Comparison of ENCODE assay signal across 8 mouse cellular contexts in the genomic region with DNA sequence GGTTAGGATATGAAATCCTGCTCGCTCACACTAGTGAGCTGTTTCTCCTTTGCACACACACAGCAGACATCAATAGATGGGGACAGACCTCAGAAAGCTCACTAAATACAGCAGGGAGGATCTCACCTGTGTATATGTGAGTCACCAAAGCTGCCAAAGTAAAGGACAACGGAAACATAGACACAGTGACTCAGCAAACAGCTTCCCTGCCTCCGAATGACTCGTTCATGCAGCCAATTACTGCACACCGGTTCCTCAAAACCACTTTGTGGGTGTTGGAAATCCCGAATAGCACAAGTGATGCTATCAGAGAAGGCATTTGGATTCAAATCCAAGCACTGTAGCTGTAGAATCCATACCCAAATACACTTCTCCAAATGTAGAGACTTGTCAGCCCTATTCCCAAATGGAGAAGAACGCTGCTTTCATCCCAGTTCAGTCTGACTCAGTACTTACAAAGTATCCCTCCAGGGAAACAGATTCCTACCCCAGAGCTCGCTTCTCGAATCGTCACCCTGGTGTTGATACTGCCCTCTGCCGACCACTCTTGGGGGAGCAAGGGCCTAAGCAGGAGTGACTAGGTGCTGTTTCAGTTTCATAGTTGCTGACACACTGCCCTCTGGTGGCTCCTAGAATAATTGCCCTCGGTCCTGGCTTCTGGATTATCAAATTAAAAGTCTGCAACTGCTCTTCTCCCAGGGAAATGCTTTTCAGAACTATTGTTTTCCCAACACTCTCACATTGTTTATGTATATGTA.
DNase-seq lines count a peak whose midpoint lies in the region; ATAC-seq lines count a peak whose summit lies in the region.

No protein-coding gene starts in this region.

- no peak overlapping the region for H3K27ac ChIP-seq in hindbrain, embryonic 16.5 days (ENCODE audit: low read depth, low read length)

- H3K36me3 ChIP-seq in hindbrain, embryonic 16.5 days (ENCODE audit: control insufficient read depth, insufficient read depth, low read length) = no peaks in the 10 kb centered on the region

- no peak overlapping the region for H3K4me3 ChIP-seq in hindbrain, embryonic 16.5 days (ENCODE audit: low read length)

- H3K9ac ChIP-seq in hindbrain, embryonic 16.5 days (ENCODE audit: low read depth, low read length) = no peak overlapping the region

- no peaks in the 10 kb centered on the region for H3K9me3 ChIP-seq in hindbrain, embryonic 16.5 days (ENCODE audit: control insufficient read depth, low read length)

- no peak overlapping the region for H3K4me2 ChIP-seq in hindbrain, embryonic 16.5 days (ENCODE audit: low read length)

- 47% methylated on average over 12 of the region's 12 CpGs for WGBS in hindbrain, embryonic 16.5 days

- peak; percentile 80 for DNase-seq in WW6 (ENCODE audit: low read depth, low spot score)
- peak; percentile 97 to 98 for DNase-seq in cerebellum, postnatal 10 days
- peak; percentile 97 to 98 for DNase-seq in frontal cortex, postnatal 36 days (ENCODE audit: low spot score in 2 of 2)
- DNase-seq in layer of hippocampus, postnatal 36 days = peak; percentile 92 to 94
- peak; percentile 89 for DNase-seq in right cerebral cortex, postnatal 4 days
- DNase-seq in urinary bladder, postnatal 4 days (ENCODE audit: low spot score in 2 of 2) = peak; percentile 87 to 96

- H3K4me1 ChIP-seq in hindbrain, embryonic 16.5 days (ENCODE audit: control insufficient read depth, insufficient read depth, low read depth, low read length) = no peaks in the 10 kb centered on the region

- peak; percentile 30; the same call in 1 of the 2 replicates for ATAC-seq in hindbrain, embryonic 16.5 days
- ATAC-seq in megakaryocyte progenitor cell, adult 5-6 weeks (replicated peaks; ENCODE audit: poor library complexity) = peak; percentile 100

- H3K27me3 ChIP-seq in hindbrain, embryonic 16.5 days (replicated peaks; ENCODE audit: control insufficient read depth, insufficient read depth, low read length) = no peaks in the 10 kb centered on the region
